Mouse (Mus musculus) kidney, embryonic 14.5 days (tissue): Measurements from ENCODE around the gene Tmem203. TPM values are rescaled to one million over a fixed set of nuclear protein-coding genes. Genes with fewer than 3 reads are reported as not detected.

Experiments used
- ATAC-seq: fragments of 200-750 bp; cut with Nextera tagmentation; 2 replicates; pipeline ENCODE4 v1.8.0; 2017; ENCODE audit warnings: moderate number of reproducible peaks, mild to moderate bottlenecking, moderate TSS enrichment, moderate library complexity; ENCODE audit not compliant: low FRiP score, low TSS enrichment
- H3K27ac ChIP-seq: fragments of 300-500 bp; sonication (generic); 2 replicates; pipeline ENCODE4 v1.5.1; 2014; ENCODE audit warnings: low read depth, mild to moderate bottlenecking, low read length, moderate library complexity, mixed read lengths
- H3K27me3 ChIP-seq: fragments of 300-500 bp; sonication (generic); 2 replicates; pipeline ENCODE4 v1.6.1; 2014; ENCODE audit warnings: mild to moderate bottlenecking, low read length; ENCODE audit not compliant: control insufficient read depth, insufficient read depth
- H3K36me3 ChIP-seq: fragments of 300-500 bp; sonication (generic); 2 replicates; pipeline ENCODE4 v1.6.1; 2014; ENCODE audit warnings: low read length, mixed read lengths; ENCODE audit not compliant: control insufficient read depth, insufficient read depth
- H3K4me1 ChIP-seq: fragments of 300-500 bp; sonication (generic); 2 replicates; pipeline ENCODE4 v1.6.1; 2014; ENCODE audit warnings: low read length, mixed read lengths; ENCODE audit not compliant: control insufficient read depth, insufficient read depth
- H3K4me2 ChIP-seq: fragments of 300-500 bp; sonication (generic); replicated peaks from 2 replicates; pipeline ENCODE4 v1.6.1; 2014; ENCODE audit warnings: low read depth, mild to moderate bottlenecking, low read length
- H3K4me3 ChIP-seq: fragments of 300-500 bp; sonication (generic); 2 replicates; pipeline ENCODE4 v1.5.1; 2014; ENCODE audit warnings: mild to moderate bottlenecking, low read length
- H3K9ac ChIP-seq: fragments of 300-500 bp; sonication (generic); 2 replicates; pipeline ENCODE4 v1.6.1; 2014; ENCODE audit warnings: low read depth, mild to moderate bottlenecking, low read length, moderate library complexity
- H3K9me3 ChIP-seq: fragments of 300-500 bp; sonication (generic); 2 replicates; pipeline ENCODE4 v1.6.1; 2016; ENCODE audit warnings: low read length; ENCODE audit not compliant: control insufficient read depth
- WGBS: fragments of 180-500 bp; shearing (Covaris S2); extraction: QIAGEN DNeasy Blood & Tissue Kit; methylation state at CpG from one replicate; pipeline ENCODE4 v1.1.7; 2014; 5-methylcytosine and 5-hydroxymethylcytosine counted together
- polyA plus RNA-seq: library from polyadenylated mRNA; unstranded; fragments of >200 nt; fragmentation: Nextera tagmentation; extraction: Ambion mirVana; gene quantifications from 2 replicates; pipeline ENCODE4 v1.2.1, GENCODE M21; 2014

The Tmem203 gene
- polyA plus RNA-seq, 1 experiment from 2014 or later: 17.0 TPM

DNA sequence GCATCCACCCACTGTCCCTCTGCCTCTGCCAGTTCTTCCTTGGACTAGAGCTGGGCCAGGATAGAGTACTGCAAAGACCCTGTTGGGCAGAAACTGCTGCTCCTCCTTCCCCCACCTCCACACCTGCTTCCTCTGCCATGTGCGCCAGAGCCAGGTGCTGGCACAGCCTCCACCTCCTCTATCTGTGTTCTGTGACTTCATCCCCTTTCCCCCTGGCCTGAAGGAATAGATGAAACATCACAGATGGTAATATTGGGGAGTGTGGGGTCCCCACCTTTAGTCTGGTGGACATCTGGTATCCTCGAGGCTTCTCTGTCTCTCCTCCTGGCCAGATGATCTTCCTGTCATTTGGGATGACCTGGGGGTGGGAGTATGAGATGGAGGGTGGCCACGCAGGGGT is 48.2 kb downstream of the Tmem203 start:
- H3K27ac ChIP-seq: no peak overlapping the region
- no peaks in the 10 kb centered on the region for H3K9me3 ChIP-seq
- no peak overlapping the region for H3K4me2 ChIP-seq
- H3K27me3 ChIP-seq: peaks cover 25% of the 10 kb centered on the region
- ATAC-seq: no peak
- 61% methylated on average over 3 of the region's 3 CpGs for WGBS
- no peak overlapping the region for H3K4me3 ChIP-seq
- no peak overlapping the region for H3K9ac ChIP-seq
- 0 out of 2 replicates have a peak, but pooled peaks cover 6% of the 10 kb centered on the region for H3K4me1 ChIP-seq
- no peaks in the 10 kb centered on the region for H3K36me3 ChIP-seq

DNA sequence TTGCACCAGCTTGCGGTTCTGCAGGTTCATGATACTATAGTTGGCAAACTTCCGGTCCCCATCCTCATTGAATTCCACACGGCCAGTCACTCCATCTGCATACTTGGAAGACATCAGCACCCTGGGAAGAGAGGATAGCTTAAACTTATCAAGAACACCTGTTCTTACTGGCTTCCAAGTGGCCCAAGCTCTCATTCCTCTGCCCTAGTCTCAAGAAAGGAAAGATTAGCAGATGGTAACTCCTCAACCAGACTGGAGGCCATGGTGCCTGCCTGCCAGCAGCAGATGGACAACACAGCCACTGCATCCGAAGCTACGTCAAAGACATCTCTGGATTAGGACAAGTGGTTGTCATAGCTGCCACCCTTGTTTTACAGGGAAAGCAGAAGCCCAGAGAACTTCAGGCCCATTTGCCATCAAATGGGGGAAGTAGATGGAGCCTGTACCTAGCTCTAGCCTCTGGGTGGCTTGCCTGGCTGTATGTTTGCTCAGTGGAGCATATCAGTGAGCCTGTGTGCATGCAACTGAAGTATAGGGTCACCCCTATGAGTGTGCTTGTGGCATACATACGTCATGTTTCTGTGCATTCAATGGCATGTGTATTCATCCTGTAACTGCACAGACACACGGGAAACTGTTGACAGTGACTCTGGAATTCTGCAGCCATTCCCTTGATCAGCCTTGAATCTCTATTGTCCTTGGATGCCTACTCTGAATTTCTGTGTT is 48.9 kb downstream of the Tmem203 start:
- Histone ChIP-seq H3K36me3 (no peaks in the 10 kb centered on the region), H3K4me3 (no peak overlapping the region), H3K27me3 (peaks cover 32% of the 10 kb centered on the region), H3K27ac (no peak overlapping the region), H3K9me3 (no peaks in the 10 kb centered on the region), H3K9ac (no peak overlapping the region), H3K4me2 (peak overlapping the region; percentile 75), H3K4me1 (0 out of 2 replicates have a peak, but pooled peaks cover 6% of the 10 kb centered on the region)
- WGBS: 71% methylated on average over 7 of the region's 7 CpGs
- no peak; the same call in 1 of the 2 replicates for ATAC-seq

DNA sequence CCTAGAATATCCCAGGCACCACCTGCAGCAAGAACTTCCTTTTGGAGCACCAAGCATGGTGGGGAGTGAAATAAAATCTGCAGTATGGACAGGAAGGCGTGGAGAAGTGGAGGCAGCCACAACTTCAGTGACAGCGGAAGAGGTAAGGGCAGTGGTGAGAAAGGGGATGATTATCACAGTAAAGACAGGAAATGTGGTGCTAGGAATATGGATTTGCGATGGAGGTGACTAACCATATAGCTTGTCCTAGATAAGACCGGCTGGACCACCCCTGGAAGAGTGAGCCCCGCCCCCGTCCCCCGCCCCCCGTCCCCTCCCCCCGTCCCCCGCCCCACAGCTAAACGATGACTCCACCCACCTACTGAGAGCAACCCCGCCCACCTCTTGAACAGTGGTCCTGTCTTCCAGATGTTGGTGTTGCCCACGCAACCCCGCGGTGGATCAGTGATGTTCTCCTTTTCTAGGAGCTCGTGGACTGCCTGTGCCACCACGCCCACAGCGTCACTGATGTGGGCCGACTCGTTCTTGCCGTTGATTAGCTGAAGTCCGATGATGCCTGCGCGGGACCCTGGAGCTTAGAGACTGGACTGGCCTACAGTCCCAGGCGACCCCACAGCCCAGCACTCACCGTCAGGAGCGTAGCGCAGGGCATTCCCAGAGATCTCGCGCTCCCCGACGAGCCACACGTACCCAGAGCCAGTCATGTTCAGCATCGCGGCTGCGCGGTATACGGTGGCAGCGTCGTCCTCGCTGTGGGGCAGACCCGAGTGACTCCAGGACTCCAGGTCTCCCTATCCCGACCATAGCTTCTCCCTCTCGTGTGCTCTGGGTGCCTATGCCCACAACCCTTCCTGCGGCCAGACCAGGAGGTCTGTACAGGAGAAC is 49.7 kb downstream of the Tmem203 start:
- 3% methylated on average over 45 of the region's 45 CpGs for WGBS
- no peaks in the 10 kb centered on the region for H3K36me3 ChIP-seq
- H3K9ac ChIP-seq: peak overlapping the region; percentile 42; the same call in 1 of the 2 replicates
- peak; percentile 78 for ATAC-seq
- 0 out of 2 replicates have a peak, but pooled peaks cover 6% of the 10 kb centered on the region for H3K4me1 ChIP-seq
- H3K4me3 ChIP-seq: peak overlapping the region; percentile 41
- H3K9me3 ChIP-seq: no peaks in the 10 kb centered on the region
- peak overlapping the region; percentile 75 for H3K4me2 ChIP-seq
- no peak overlapping the region for H3K27ac ChIP-seq
- H3K27me3 ChIP-seq: peaks cover 36% of the 10 kb centered on the region

Other genes starting within 250 kb of the Tmem203 start
- gene Nsmf, start 201.1 kb upstream of the Tmem203 start, polyA plus RNA-seq: 57.4 and 67.7 TPM in 2 replicates
- 1.3 and 3.0 TPM in 2 replicates for gene Entpd8, start 175.1 kb upstream of the Tmem203 start, polyA plus RNA-seq
- 0.36 and 0.53 TPM in 2 replicates for gene Noxa1, start 160.3 kb upstream of the Tmem203 start, polyA plus RNA-seq
- gene Nrarp, start 74.7 kb upstream of the Tmem203 start, polyA plus RNA-seq: 8.7 and 21.0 TPM in 2 replicates
- 6.8 and 11.3 TPM in 2 replicates for gene Tor4a, start 58.6 kb upstream of the Tmem203 start, polyA plus RNA-seq
- gene Nelfb, start 44.0 kb upstream of the Tmem203 start, polyA plus RNA-seq: 72.7 and 101 TPM in 2 replicates
- gene Stpg3, start 40.8 kb upstream of the Tmem203 start, polyA plus RNA-seq: 0.49 and 0.54 TPM in 2 replicates
- 0.55 TPM in 1 of 2 replicates, not detected in the other for gene Fam166a, start 36.7 kb upstream of the Tmem203 start, polyA plus RNA-seq
- 532 and 565 TPM in 2 replicates for gene Tubb4b, start 30.7 kb upstream of the Tmem203 start, polyA plus RNA-seq
- gene Slc34a3, start 21.1 kb upstream of the Tmem203 start, polyA plus RNA-seq: 0.34 and 0.57 TPM in 2 replicates
- gene Rnf224, start 18.7 kb upstream of the Tmem203 start, polyA plus RNA-seq: 0.20 and 0.39 TPM in 2 replicates
- gene Rnf208, start 13.2 kb upstream of the Tmem203 start, polyA plus RNA-seq: 19.8 and 21.2 TPM in 2 replicates
- gene Cysrt1, start 13.0 kb upstream of the Tmem203 start, polyA plus RNA-seq: not detected in 2 replicates
- 3.6 and 4.7 TPM in 2 replicates for gene AL732309.1, start 8.6 kb upstream of the Tmem203 start, polyA plus RNA-seq
- 5.8 and 7.3 TPM in 2 replicates for gene Tprn, start 7.2 kb downstream of the Tmem203 start, polyA plus RNA-seq
- 212 and 253 TPM in 2 replicates for gene Ssna1, start 17.0 kb downstream of the Tmem203 start, polyA plus RNA-seq
- gene Anapc2, start 17.0 kb downstream of the Tmem203 start, polyA plus RNA-seq: 71.4 and 111 TPM in 2 replicates
- not detected in 2 replicates for gene Tmem210, start 32.7 kb downstream of the Tmem203 start, polyA plus RNA-seq
- gene Lrrc26, start 34.5 kb downstream of the Tmem203 start, polyA plus RNA-seq: not detected in 2 replicates
- 0.32 and 0.64 TPM in 2 replicates for gene Grin1, start 63.7 kb downstream of the Tmem203 start, polyA plus RNA-seq
- gene Man1b1, start 76.9 kb downstream of the Tmem203 start, polyA plus RNA-seq: 89.9 and 106 TPM in 2 replicates
- gene Dpp7, start 100.9 kb downstream of the Tmem203 start, polyA plus RNA-seq: 15.4 and 16.2 TPM in 2 replicates
- 19.3 and 25.0 TPM in 2 replicates for gene Uap1l1, start 110.2 kb downstream of the Tmem203 start, polyA plus RNA-seq
- gene Sapcd2, start 116.9 kb downstream of the Tmem203 start, polyA plus RNA-seq: 45.1 and 47.2 TPM in 2 replicates
- 2.0 and 2.7 TPM in 2 replicates for gene Entpd2, start 140.4 kb downstream of the Tmem203 start, polyA plus RNA-seq
- gene Npdc1, start 143.9 kb downstream of the Tmem203 start, polyA plus RNA-seq: 32.8 and 34.0 TPM in 2 replicates
- not detected in 2 replicates for gene Fut7, start 167.8 kb downstream of the Tmem203 start, polyA plus RNA-seq
- 8.1 and 11.2 TPM in 2 replicates for gene Abca2, start 173.3 kb downstream of the Tmem203 start, polyA plus RNA-seq
- 0.57 and 1.2 TPM in 2 replicates for gene Clic3, start 201.4 kb downstream of the Tmem203 start, polyA plus RNA-seq
- gene Paxx, start 205.7 kb downstream of the Tmem203 start, polyA plus RNA-seq: 23.5 and 23.9 TPM in 2 replicates
- gene Ptgds, start 214.6 kb downstream of the Tmem203 start, polyA plus RNA-seq: 1.1 and 1.5 TPM in 2 replicates
- gene Lcn12, start 238.5 kb downstream of the Tmem203 start, polyA plus RNA-seq: not detected in 2 replicates
- gene Fbxw5, start 245.3 kb downstream of the Tmem203 start, polyA plus RNA-seq: 58.1 and 87.6 TPM in 2 replicates
- 7.9 and 9.8 TPM in 2 replicates for gene C8g, start 246.3 kb downstream of the Tmem203 start, polyA plus RNA-seq